Mouse (Mus musculus): Measurements from ENCODE around the gene Oprm1.
"Not testable (repeated sequence)": the region's sequence is repeated elsewhere in the genome, so short reads cannot be mapped to it uniquely, and the experiment has no call there.

The Oprm1 gene

DNA sequence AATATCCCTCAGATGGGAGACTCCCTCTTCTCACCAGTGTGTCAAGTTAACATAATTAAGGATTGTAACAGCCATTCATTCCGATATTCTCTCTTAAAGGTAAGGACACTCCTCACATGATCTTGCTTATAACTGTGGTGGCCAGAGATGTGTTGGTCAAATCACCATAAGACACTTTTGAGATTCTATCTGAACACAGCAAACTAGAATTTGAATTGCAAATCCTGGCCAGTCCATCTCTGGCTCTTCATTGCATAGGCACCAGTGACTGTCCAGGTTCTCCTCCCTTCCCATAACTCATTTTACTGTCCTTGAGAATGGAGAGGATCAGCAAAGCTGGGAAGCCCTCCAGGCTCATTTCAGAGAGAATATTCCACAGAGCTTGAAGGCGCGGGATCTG lies at the start of gene Oprm1:
Oprm1 (plus strand) TSS at position 301 of the 400 bp plus-strand sequence.
- no peak for DNase-seq (ENCODE audit: low spot score in 2 of 2)

DNA sequence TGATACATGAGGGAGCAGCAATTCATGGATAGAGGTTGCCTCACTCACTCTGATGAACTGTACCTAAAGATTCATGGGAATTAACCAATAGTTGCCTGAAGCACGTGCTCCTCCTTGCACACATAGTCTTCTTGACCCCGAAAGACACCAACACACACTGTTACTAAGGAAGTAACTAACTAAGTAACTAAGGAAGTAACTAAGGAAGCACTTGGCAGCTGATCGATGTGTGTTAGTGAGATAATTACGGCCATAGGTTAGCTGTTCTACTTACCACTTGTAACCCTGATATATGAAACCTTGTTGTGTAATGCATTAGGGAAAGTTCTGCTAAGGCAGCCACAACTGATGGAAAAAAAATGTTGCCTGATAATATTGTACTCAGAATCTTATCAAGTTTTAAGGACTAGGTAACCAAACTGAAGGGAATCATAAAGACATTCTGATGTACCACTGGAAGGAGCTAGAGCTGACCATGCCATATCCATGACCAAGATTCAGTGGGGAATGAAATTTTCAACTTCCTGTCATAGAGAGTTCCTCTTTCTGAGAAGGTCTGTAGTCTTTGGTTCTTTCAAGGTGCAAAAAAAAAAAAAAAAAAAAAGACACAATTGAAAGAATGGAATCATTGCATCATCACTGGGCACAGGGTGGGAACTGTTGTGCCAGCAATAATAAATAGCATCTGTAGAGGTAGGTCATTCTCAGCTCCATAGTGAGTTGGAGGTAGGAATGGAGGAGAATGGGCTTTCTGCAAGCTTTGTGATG lies 40.9 kb upstream of the Oprm1 start:
- DNase-seq (ENCODE audit: low spot score in 2 of 2), result no peak

DNA sequence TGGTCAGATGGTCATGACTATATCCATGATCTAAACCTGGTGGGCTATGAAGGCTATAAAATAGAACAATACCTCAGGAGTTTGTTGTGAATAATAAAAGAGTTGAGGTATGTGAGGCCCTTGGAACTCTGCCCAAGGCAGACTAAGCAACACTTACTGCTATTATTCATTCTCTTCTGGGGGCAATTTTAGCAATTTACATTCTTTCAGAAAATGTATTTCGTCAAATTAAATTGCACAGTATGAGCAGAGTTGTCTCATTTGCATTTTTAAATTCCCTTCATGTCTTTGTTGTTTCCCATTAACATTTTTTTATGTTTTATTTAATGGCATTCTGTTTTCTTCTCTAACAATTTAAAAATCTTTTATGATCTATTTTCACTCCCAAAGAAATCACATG lies 34.5 kb upstream of the Oprm1 start:
- no peak for DNase-seq (ENCODE audit: low spot score in 2 of 2)

DNA sequence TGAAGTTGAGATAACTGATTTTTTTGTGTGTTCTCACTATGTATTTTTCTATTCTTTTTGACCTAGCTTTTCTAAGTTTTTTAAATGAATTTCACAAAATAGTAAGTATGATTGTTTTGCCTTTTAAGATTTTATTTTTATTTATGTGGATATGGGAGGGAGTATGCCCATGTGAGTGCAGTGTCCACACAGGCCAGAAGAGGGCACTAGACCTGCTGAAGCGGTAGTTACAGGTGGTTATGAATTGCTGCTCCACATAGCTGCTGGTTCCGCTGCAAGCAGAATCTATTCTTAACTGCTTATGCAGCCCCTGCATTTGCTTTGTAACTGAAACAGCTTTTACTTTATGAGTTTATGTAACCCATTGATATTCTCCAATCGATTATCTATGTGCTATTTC lies 29.8 kb upstream of the Oprm1 start:
- DNase-seq (ENCODE audit: low spot score in 2 of 2), result no peak

DNA sequence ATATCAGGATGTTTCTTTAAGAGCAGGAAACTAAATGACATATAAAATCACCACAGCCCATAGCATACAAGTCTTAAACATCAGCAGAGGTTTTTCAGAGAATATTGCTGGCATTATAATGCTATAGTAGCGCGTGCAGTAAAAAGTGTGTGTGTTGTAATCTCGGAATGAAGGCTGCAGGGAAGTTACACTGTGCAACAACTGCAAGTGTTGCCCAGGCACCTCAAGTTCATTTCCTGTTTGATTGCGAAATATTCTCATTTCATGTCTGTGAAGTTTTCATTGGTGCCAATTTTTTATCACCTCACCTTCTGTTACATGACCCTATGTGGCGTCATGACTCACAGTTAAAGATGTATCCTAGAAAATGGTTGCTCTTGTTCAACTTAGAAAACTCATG lies 4.9 kb upstream of the Oprm1 start:
- DNase-seq (ENCODE audit: low spot score in 2 of 2), result no peak

DNA sequence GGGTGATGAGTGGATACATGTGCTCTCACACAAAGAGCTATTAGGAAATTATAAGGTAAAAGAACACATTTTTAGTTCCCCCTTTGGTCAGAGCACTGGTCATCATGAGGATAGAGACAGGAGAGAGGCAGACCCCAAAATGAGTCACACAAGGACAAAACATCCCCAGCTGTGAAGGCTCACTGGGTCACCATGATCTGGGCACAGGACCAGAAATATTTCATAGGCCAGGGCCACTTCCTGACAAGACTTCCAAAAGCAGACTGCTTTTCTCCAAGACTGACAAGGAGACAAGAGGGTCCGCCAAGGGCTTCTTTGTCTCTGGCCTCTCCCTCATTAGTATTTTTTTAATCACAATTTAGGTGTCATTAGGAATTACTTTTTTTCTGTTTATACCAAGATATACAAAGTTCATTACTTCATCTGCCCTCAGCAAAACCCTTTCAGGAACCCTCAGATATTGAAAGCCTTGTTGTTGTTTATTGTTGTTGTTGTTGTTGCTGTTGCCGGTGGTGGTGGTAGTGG lies 3.0 kb downstream of the Oprm1 start, which contains the start of gene Gm10945:
Gm10945 (minus strand) TSS at position 475 of the 525 bp plus-strand sequence.
- DNase-seq (ENCODE audit: low spot score in 2 of 2), result no peak

DNA sequence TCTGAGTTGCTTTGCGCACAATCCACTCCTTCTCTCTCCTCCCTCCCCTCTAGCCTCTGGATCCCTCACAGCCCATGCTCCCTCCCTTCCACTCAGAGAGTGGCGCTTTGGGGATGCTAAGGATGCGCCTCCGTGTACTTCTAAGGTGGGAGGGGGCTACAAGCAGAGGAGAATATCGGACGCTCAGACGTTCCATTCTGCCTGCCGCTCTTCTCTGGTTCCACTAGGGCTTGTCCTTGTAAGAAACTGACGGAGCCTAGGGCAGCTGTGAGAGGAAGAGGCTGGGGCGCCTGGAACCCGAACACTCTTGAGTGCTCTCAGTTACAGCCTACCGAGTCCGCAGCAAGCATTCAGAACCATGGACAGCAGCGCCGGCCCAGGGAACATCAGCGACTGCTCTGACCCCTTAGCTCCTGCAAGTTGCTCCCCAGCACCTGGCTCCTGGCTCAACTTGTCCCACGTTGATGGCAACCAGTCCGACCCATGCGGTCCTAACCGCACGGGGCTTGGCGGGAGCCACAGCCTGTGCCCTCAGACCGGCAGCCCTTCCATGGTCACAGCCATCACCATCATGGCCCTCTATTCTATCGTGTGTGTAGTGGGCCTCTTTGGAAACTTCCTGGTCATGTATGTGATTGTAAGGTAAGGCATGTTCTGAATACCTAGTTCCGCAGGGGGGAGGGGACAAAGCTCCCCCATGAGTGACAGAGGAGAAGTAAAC lies 30.4 kb downstream of the Oprm1 start:
- DNase-seq (ENCODE audit: low spot score in 2 of 2), result no peak

DNA sequence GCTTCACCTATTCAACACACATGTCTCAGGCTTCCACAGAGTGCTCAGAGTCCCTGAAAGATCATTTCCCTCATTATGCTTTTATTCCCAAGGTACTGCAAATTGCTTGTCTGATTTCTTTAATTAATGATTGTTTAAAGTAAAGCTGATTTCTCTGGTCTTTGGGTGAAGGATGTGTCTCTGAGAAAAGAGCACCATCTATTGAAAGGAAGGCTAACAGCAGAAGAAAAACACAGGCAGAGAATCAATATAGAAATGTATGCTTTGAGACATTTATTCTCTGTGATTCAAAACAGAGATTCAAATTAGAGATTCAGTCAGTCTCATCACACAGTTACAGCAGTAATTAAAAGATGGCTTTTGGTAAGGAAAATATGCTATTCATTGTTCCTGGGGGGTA lies 31.9 kb downstream of the Oprm1 start:
- no peak for DNase-seq (ENCODE audit: low spot score in 2 of 2)

DNA sequence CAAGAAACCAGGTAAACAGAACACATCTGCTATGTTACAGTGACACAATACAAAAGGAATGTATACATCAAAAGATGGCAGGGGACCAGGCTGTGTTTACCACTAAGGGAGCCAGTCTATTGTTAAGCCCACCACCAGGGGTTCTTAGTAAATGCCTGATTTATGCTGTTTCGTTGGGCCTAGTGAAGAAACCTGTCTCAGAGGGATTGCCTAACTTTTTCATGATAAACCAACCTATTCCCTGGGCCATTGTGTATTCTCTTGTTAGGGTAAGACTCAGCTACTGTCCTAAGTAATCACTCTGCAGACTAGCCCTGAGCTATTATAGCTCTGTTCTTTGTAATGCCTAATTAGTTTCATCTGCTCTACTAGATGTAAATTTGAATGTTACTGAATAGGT lies 62.3 kb downstream of the Oprm1 start:
- no peak for DNase-seq (ENCODE audit: low spot score in 2 of 2)

DNA sequence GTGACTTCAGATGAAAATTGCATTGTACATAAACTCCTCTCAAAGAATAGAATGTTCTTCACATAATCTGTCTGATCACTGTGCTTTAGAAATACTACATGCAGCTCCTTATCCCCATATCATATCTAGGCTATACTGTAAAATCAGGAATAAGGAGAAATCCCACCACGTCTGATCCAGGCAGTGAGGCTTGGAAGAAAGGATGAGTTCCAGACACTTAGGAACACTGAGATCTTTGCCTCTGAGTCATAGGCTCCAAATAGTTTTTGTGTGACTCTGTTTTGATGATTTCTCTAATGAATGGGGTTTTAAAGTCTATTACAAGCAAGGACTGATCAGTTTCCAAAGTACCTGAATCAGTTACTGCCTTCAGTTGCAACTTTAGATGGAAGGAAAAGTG lies 83.9 kb downstream of the Oprm1 start:
- no peak for DNase-seq (ENCODE audit: low spot score in 2 of 2)

DNA sequence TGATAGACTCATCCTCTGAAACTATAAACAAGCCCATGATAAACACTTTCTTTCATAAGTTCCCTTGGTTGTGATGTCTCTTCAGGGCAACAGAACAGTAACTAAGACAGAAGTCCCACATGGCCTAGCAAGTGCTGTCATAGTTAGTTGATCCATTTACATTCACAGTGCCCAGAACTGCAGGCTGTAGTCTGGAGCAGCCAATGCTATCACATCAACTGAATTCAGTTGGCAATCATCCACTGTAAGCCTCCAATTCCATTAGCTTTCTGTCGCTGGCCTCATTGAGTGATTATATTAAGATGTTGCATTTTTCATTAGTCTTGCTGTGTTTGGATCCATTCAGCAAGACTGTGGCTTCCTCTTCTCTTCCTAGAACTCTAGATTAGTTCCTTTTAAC lies 88.0 kb downstream of the Oprm1 start:
- no peak for DNase-seq (ENCODE audit: low spot score in 2 of 2)

DNA sequence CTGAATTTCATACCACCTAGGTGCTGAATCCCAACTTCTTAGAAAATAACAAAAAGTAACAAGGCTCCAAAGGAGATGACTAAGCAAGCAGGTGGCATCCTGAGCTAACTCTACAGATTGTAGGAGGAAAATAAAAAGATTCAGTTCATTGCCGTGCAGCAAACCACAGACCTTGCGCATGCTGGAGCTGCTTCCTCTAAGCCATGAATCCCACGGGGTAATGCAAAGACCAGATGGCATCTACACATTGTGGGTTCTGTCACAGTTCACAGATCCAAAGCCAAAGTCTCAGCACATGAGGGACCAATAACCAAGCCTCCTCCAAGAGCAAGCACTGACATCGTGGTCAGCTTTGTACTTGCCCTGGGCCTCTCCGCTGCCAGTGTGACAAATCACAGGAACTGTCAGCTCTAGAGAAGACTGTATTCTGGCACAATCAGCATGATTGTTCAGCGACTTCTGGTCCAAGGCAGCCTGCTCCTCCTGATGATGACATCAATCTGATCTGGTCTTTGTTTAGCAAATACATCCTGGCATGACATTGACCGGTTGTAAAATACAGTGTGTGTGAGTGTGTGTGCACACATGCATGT lies 90.0 kb downstream of the Oprm1 start:
- DNase-seq (ENCODE audit: low spot score in 2 of 2), result no peak

DNA sequence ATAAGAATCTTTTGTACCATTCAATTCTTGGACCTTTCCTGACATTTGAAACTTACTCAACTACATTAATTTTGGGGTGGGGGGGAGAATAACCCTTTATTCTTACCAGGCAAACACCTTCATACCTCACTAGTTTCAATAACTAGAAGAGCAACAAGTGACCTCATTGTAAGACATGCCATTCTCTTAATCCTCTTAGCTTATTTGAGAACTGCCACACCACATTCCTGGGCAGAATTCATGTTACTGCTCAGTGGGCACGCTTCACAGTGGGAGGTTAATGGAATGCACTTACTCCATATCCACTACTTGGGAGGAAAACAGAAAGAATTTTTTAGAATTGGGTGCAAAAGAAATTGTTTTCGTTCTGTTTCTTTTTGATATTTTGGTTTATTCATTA lies 90.5 kb downstream of the Oprm1 start:
- DNase-seq (ENCODE audit: low spot score in 2 of 2), result no peak

DNA sequence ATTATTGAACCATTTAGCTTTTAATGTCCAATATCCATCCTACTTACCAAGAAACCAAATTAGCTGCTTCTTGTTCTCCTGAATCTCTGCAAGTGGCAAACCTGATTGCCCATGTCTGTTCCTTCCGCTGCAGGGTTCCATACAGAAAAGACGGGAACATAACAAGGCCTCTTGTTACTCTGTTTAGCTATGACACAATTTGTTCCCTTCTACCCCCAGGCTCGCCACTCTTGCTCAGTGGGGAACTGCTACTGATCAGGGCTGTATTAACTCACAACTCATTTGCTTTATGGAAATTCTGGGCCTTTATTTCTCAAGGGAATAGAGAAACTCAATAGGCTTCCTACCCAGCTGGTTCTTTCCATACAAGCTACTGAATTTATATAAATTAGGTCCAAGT lies 97.5 kb downstream of the Oprm1 start:
- no peak for DNase-seq (ENCODE audit: low spot score in 2 of 2)

DNA sequence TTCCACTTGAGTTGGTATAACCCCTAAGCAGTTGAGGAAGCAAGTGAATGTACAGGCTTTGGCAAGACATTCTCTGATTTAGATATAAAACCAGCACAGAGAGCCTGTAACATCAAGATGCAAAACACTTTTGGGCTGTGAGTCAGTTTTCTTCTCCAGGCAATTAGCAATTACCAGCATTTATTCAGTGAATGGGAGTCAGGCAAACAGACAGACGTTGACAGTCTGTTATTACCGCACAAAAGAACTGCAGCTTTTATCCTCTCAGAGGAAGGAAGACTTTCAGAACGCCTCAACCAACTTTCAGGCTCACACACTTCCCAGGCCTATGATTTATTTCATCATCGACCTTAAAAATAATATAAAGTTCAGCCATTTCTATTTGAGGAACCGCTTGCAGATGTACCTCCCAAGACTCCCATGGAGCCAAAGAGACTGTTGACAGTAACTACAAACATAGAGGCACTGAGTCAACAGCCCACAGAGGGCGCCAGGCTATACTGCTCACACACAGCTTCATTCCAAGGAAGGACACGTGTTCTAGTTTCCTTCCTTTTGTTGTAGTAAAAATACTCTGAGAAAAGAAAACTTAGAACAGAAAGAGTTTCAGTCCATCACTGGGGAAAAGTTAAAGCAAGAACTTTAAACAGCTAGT lies 113.2 kb downstream of the Oprm1 start:
- no peak for DNase-seq (ENCODE audit: low spot score in 2 of 2)

DNA sequence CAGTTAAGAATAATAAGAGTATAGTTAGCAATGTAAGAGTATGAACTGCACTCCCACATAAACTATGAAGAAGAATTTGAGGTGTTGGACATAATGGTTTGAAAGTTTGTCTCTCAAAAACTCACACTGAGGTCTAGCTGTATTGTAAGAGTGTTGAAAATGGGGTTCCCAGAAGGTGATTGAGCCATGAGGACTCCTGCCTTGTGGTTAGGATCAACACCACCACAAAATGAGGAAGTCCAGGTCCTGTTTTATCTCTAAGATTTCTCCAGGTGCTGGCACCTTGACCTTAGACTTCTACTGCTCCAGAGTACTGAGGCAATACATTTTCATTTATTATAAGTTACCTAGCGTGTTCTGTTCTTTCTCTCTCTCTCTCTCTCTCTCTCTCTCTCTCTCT lies 115.6 kb downstream of the Oprm1 start:
- no peak for DNase-seq (ENCODE audit: low spot score in 2 of 2)

DNA sequence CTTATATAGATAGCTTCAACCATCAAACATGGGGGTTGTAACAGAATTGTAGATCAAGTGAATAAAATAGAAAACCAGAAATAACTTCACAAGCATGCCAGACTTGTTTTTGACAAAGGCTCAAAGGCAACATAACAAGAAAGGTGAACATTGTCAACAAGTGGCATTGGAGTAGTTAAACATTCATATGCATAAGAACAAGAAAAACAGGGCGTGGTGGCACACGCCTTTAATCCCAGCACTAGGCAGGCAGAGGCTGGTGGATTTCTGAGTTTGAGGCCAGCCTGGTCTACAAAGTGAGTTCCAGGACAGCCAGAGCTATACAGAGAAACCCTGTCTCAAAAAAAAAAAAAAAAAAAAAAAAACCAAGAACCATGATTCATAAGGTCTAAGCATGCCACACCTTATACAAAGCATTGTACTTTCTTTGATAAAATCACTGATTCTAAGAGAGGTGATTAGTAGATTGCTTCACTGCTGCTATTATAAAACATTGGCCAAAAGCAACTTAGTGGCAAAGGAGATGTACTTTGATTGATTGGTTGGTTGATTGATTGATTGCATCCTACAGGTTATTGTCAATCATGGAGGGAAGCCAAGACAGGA lies 120.1 kb downstream of the Oprm1 start:
- DNase-seq (ENCODE audit: low spot score in 2 of 2), result no peak

DNA sequence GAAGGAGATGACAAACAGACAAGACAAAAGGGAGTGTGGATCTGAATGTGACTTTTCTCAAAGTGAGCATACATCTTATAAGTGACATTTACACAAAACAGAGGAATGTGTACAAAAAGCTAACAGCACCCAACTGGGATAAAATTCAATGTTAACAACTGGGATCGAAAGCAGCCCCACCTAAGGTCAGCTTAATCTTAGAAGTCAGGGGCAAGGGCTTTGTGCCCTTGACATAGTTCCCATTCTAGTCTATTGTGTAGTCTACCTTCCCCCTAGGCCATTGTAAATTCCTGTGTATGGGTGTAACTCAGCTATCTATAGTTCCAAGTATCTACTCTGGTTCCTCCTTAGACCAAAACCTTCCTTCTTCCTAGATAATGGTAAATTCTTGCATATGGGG lies 123.7 kb downstream of the Oprm1 start:
- DNase-seq (ENCODE audit: low spot score in 2 of 2), result not testable (repeated sequence)

DNA sequence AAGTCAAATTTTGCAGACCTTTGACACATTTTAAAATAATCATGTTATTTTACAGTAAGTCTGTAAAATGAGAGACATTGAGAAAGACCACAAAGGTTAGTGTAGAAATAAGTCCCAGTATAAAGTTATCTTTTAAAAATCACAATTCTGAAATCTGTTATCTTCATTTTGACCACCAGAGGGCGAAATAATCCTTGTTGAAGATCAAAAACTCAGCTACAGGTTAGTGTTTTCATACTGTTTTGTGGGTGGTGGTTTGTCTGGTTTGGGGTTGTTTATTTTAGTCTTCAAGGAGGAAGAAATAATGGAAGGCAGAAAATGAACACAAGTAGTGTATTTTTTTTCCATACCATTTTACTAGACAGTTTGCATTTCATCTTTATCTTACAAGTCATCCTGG lies 127.2 kb downstream of the Oprm1 start:
- peak in 1 of 2 experiments; percentile 11 for DNase-seq (ENCODE audit: low spot score in 2 of 2)

DNA sequence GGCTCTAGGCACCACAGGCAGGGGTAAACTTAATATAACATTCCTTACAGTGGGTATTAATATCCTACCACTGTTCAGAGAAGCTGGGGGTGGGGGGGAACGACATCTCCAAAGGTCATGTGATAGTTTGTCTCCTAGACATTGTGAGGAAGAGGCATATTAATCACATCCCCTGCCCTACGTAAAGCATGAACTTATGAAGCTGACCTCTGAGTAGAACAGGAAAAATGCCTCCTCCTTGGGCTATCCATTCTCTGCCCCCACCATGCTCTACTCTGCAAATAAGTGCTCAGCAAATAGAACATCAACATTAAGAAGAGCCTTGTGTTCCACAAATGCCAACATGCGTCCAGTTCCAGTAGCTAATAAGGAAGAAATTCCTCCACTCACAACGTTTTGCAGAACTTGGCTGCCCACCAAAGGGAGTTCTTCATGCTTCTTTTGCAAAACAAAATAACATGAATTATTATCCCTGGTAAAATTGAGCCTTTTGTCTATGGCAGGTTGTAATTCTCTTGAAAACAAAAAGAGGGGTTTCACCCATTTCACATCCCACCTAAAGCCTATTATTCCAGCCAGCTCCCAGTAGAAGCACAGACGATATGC lies 131.4 kb downstream of the Oprm1 start:
- DNase-seq (ENCODE audit: low spot score in 2 of 2), result no peak

DNA sequence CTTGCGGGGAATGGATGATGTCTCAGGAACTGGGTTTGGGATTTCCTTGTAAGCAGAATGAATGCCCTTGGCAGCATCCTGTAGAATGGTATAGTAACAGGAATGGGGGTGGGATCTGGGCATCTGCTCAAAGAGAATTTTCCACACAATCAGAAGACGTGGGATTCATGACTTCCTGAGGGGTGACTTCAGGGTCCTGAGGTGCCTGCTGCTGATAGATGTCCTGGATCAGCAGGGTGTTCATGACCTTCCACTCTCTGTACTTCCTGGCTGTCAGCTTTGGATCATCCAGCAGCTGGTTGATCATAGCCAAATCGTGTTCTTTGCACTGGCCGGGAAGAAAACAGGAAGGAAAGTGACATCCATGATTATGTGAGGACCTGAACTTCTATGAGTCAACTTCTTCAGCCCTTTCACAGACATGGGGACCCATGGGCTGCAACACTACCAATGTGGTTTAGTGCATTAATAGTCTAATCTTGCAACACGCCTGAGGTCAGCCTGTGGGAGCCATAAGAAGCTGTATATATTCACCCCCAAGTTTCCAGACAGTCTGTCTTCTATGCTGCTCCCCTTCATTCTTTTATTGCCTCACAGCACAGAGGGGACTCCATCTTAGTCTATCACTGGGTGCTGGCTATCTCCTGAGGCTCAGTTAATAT lies 132.2 kb downstream of the Oprm1 start:
- DNase-seq (ENCODE audit: low spot score in 2 of 2), result no peak
